Mouse (Mus musculus) NIH3T3 (cell line): Measurements from ENCODE around the gene Glyctk.

Source experiments
- DNase-seq: peaks from one replicate; pipeline ENCODE4 v3.0.0-alpha.2; 2012; ENCODE audit warnings: low read depth

The Glyctk gene

GRCm38 (mm10) chr9:106147281-106147680 is 10.7 kb downstream of the Glyctk start:
- no peak for DNase-seq

- DNase-seq = no peak
These were observed 12.4 kb downstream of the Glyctk start for GRCm38 (mm10) chr9:106145582-106145981.

- DNase-seq = no peak
These were observed 13.8 kb downstream of the Glyctk start for GRCm38 (mm10) chr9:106144176-106144575.

GRCm38 (mm10) chr9:106141955-106142354 is 16.0 kb downstream of the Glyctk start:
- DNase-seq = no peak

GRCm38 (mm10) chr9:106139763-106140162 is 18.2 kb downstream of the Glyctk start:
- DNase-seq = peak; percentile 15

- no peak for DNase-seq
These were observed 20.2 kb downstream of the Glyctk start for GRCm38 (mm10) chr9:106137671-106138216.

- DNase-seq = no peak
These were observed 27.7 kb downstream of the Glyctk start for GRCm38 (mm10) chr9:106130250-106130649.

GRCm38 (mm10) chr9:106129072-106129471 is 28.9 kb downstream of the Glyctk start:
- no peak for DNase-seq

GRCm38 (mm10) chr9:106126786-106127251 is 31.1 kb downstream of the Glyctk start:
- no peak for DNase-seq

- DNase-seq = peak; percentile 43
These were observed 34.3 kb downstream of the Glyctk start for GRCm38 (mm10) chr9:106123599-106123998.

GRCm38 (mm10) chr9:106119075-106119474 is 38.9 kb downstream of the Glyctk start:
- no peak for DNase-seq

GRCm38 (mm10) chr9:106115801-106116424 is 42.0 kb downstream of the Glyctk start:
- DNase-seq = no peak

- peak; percentile 82 for DNase-seq
These were observed 45.0 kb downstream of the Glyctk start for GRCm38 (mm10) chr9:106112770-106113423.

GRCm38 (mm10) chr9:106106241-106106640 is 51.7 kb downstream of the Glyctk start:
- DNase-seq = no peak

GRCm38 (mm10) chr9:106104401-106104800 is 53.5 kb downstream of the Glyctk start:
- no peak for DNase-seq
